Mouse (Mus musculus) effector memory CD4-positive, alpha-beta T cell, adult 5 months (primary cell): ENCODE measurements around the gene A430005L14Rik. TPM values are rescaled to one million over a fixed set of nuclear protein-coding genes. Genes with fewer than 3 reads are reported as not detected.

ENCODE experiments used
- polyA plus RNA-seq: library from polyadenylated mRNA; unstranded; fragments of 100-300 nt; shearing (Covaris generic); gene quantifications from one replicate; pipeline ENCODE4 v1.2.1, GENCODE M21; 2017

A430005L14Rik gene
- 34.3 TPM for polyA plus RNA-seq

GRCm38 (mm10) chr4:153956569-153957405 lies at the start of gene A430005L14Rik:
TSS of gene A430005L14Rik (plus strand) at chr4:153957237.

GRCm38 (mm10) chr4:153974431-153975291 lies 17.6 kb downstream of the A430005L14Rik start, which contains the start of the genes Dffb and Cep104:
TSS of gene Dffb (minus strand) at chr4:153975126.
TSS of gene Cep104 (plus strand) at chr4:153975194.

Other genes with a start within 250 kb of the A430005L14Rik start
- gene Dffb, start 17.9 kb downstream of the A430005L14Rik start, polyA plus RNA-seq, result 20.4 TPM
- 11.8 TPM for gene Cep104, start 18.0 kb downstream of the A430005L14Rik start, polyA plus RNA-seq
- 38.4 TPM for gene Lrrc47, start 54.5 kb downstream of the A430005L14Rik start, polyA plus RNA-seq
- 0.56 TPM for gene Smim1, start 69.0 kb downstream of the A430005L14Rik start, polyA plus RNA-seq
- not detected for gene Ccdc27, start 85.4 kb downstream of the A430005L14Rik start, polyA plus RNA-seq
- gene Trp73, start 183.0 kb downstream of the A430005L14Rik start, polyA plus RNA-seq, result not detected
- 22.2 TPM for gene Wrap73, start 185.1 kb downstream of the A430005L14Rik start, polyA plus RNA-seq
- 356 TPM for gene Tprgl, start 203.4 kb downstream of the A430005L14Rik start, polyA plus RNA-seq
- gene Megf6, start 213.5 kb downstream of the A430005L14Rik start, polyA plus RNA-seq, result not detected